22 mouse cellular contexts compared by ENCODE assay signal in genomic region chr10:80425041-80425440, GRCm38 (mm10). TPM values are rescaled to one million over a fixed set of nuclear protein-coding genes. Genes with fewer than 3 reads are reported as not detected.
DNase-seq lines count a peak whose midpoint lies in the region; ATAC-seq and TF ChIP-seq lines count a peak whose summit lies in the region.
"Had no signal": no experiment of that assay in that cellular context is flagged by ENCODE, and none has a peak within 500 bp of the region (broad histone marks: within the 10 kb centered on the region; RNA-seq: fewer than 3 reads in every experiment).

No protein-coding gene starts in this region.

- no peak overlapping the region for H3K9ac ChIP-seq in heart, adult 2 months (ENCODE audit: low read depth, low read length)
- no peak overlapping the region for H3K9ac ChIP-seq in lung, postnatal 0 days (replicated peaks; ENCODE audit: low read depth)
- no peak overlapping the region for H3K9ac ChIP-seq in liver, embryonic 14.5 days (replicated peaks)
- H3K9ac ChIP-seq: forebrain, embryonic 13.5 days; midbrain, embryonic 15.5 days; neural tube, embryonic 13.5 days had no signal

- no peak for TF ChIP-seq POLR2A in heart, adult 2 months (IDR thresholded peaks at IDR 0.05; ENCODE audit: insufficient read depth, low read depth, low read length)
- no peak for TF ChIP-seq POLR2A in lung, adult 2 months (IDR thresholded peaks at IDR 0.05; ENCODE audit: borderline replicate concordance, extremely low read depth, low read depth, low read length)

- no peaks in the 10 kb centered on the region for H3K79me2 ChIP-seq in heart, adult 2 months (replicated peaks; ENCODE audit: control insufficient read depth, insufficient read depth, low read length)

- no peak overlapping the region for H3K4me2 ChIP-seq in lung, postnatal 0 days (replicated peaks; ENCODE audit: low read depth, low read length)
- H3K4me2 ChIP-seq in liver, embryonic 14.5 days (ENCODE audit: low read depth): no peak overlapping the region
- H3K4me2 ChIP-seq: forebrain, embryonic 13.5 days; heart, embryonic 11.5 days; midbrain, embryonic 15.5 days; neural tube, embryonic 13.5 days had no signal

- no peaks in the 10 kb centered on the region for H3K36me3 ChIP-seq in heart, adult 2 months (ENCODE audit: control insufficient read depth, insufficient read depth, low read length)
- H3K36me3 ChIP-seq in lung, postnatal 0 days (ENCODE audit: insufficient read depth, low read length): peaks cover 38% of the 10 kb centered on the region
- peaks cover 69% of the 10 kb centered on the region for H3K36me3 ChIP-seq in liver, embryonic 14.5 days (replicated peaks; ENCODE audit: control insufficient read depth, insufficient read depth, low read depth)

- no peaks in the 10 kb centered on the region for H3K27me3 ChIP-seq in heart, adult 2 months (ENCODE audit: control insufficient read depth, insufficient read depth, low read length)
- no peaks in the 10 kb centered on the region for H3K27me3 ChIP-seq in lung, postnatal 0 days (replicated peaks; ENCODE audit: insufficient read depth, low read length)
- H3K27me3 ChIP-seq in liver, embryonic 14.5 days (ENCODE audit: control insufficient read depth, insufficient read depth, low read length): no peaks in the 10 kb centered on the region
- H3K27me3 ChIP-seq: forebrain, embryonic 13.5 days; megakaryocyte, embryonic 14.5 days; midbrain, embryonic 15.5 days; neural tube, embryonic 13.5 days had no signal

- TF ChIP-seq CTCF in heart, adult 2 months (IDR thresholded peaks at IDR 0.05): 0 out of 2 replicates have a peak, but pooled peaks have one; percentile 21
- peak; percentile 29; the same call in 1 of the 2 replicates for TF ChIP-seq CTCF in lung, postnatal 0 days (IDR thresholded peaks at IDR 0.05)
- TF ChIP-seq CTCF in lung, adult 2 months (IDR thresholded peaks at IDR 0.05; ENCODE audit: insufficient read depth, low read length): no peak
- TF ChIP-seq CTCF in liver, embryonic 14.5 days (IDR thresholded peaks at IDR 0.05; ENCODE audit: low read depth): peak; percentile 37

- no peaks in the 10 kb centered on the region for H3K4me1 ChIP-seq in heart, adult 2 months (ENCODE audit: control insufficient read depth, insufficient read depth, low read length)
- no peaks in the 10 kb centered on the region for H3K4me1 ChIP-seq in lung, postnatal 0 days (ENCODE audit: insufficient read depth, low read depth, low read length)
- H3K4me1 ChIP-seq in lung, adult 2 months (ENCODE audit: control insufficient read depth, insufficient read depth, low read length): no peaks in the 10 kb centered on the region
- peaks cover 47 to 48% of the 10 kb centered on the region in 2 experiments for H3K4me1 ChIP-seq in liver, embryonic 14.5 days (replicated peaks; ENCODE audit: control insufficient read depth in 2 of 2, insufficient read depth in 2 of 2, low read length in 1 of 2)

- no peak overlapping the region for H3K27ac ChIP-seq in heart, adult 2 months
- H3K27ac ChIP-seq in lung, postnatal 0 days (ENCODE audit: low read length): no peak overlapping the region
- peak overlapping the region; percentile 93 for H3K27ac ChIP-seq in liver, embryonic 14.5 days
- H3K27ac ChIP-seq: forebrain, embryonic 13.5 days; hindbrain, embryonic 10.5 days; midbrain, embryonic 15.5 days; neural tube, embryonic 13.5 days had no signal

- intact Hi-C loops in heart, adult 2 months (cut with DNase I): no loop called here
- intact Hi-C loops in heart, postnatal 25 days (cut with DNase I): no loop called here

- H3K4me3 ChIP-seq in heart, adult 2 months: no peak overlapping the region
- no peak overlapping the region for H3K4me3 ChIP-seq in lung, postnatal 0 days (ENCODE audit: low read depth, low read length)
- H3K4me3 ChIP-seq in lung, adult 2 months (replicated peaks; ENCODE audit: extremely low read depth, low read depth, low read length): no peak overlapping the region
- H3K4me3 ChIP-seq in liver, embryonic 14.5 days (ENCODE audit: insufficient read depth in 1 of 2, low read depth in 2 of 2, low read length in 2 of 2): no peak overlapping the region
- H3K4me3 ChIP-seq: forebrain, embryonic 13.5 days; megakaryocyte, embryonic 14.5 days; midbrain, embryonic 15.5 days; myocyte; neural tube, embryonic 13.5 days had no signal

- ATAC-seq in lung, postnatal 0 days: no peak
- ATAC-seq in liver, embryonic 14.5 days (ENCODE audit: insufficient read depth): no peak
- ATAC-seq in megakaryocyte progenitor cell, adult 5-6 weeks (replicated peaks; ENCODE audit: poor library complexity): no peak
- ATAC-seq: forebrain, embryonic 13.5 days; midbrain, embryonic 15.5 days had no signal

- TF ChIP-seq EP300 in heart, adult 2 months (IDR thresholded peaks at IDR 0.05; ENCODE audit: insufficient read depth, low read depth, low read length): no peak
- no peak for TF ChIP-seq EP300 in lung, postnatal 0 days (IDR thresholded peaks at IDR 0.05)
- TF ChIP-seq EP300 in liver, embryonic 14.5 days (IDR thresholded peaks at IDR 0.05; ENCODE audit: low read depth): no peak

- WGBS in heart, adult 2 months: 91% methylated on average over 3 of the region's 3 CpGs
- 95% methylated on average over 3 of the region's 3 CpGs for WGBS in lung, postnatal 0 days
- WGBS in lung, adult 2 months: 92% methylated on average over 3 of the region's 3 CpGs
- 91% methylated on average over 3 of the region's 3 CpGs for WGBS in liver, embryonic 14.5 days (ENCODE audit: insufficient replicate concordance)

- no peaks in the 10 kb centered on the region for H3K9me3 ChIP-seq in lung, postnatal 0 days (ENCODE audit: low read length)
- peaks cover 3% of the 10 kb centered on the region; the same call in 1 of the 2 replicates for H3K9me3 ChIP-seq in liver, embryonic 14.5 days (ENCODE audit: control insufficient read depth, low read length)
- H3K9me3 ChIP-seq: midbrain, embryonic 15.5 days; neural tube, embryonic 13.5 days had no signal

- DNase-seq in heart, adult 2 months: no peak
- no peak for DNase-seq in heart, postnatal 25 days (ENCODE audit: low spot score)
- no peak for DNase-seq in lung, postnatal 0 days (ENCODE audit: low spot score)
- no peak for DNase-seq in lung, adult 2 months
- DNase-seq in liver, embryonic 14.5 days (ENCODE audit: low read depth in 3 of 3, low spot score in 3 of 3): no peak
- no peak for DNase-seq in cerebellum, adult 9-11 months
- DNase-seq: adrenal gland, adult 8-10 months; cerebellum, adult 11-12 months; cerebellum, postnatal 14 days; kidney, adult 18-20 months; kidney, postnatal 10 days; lung, adult 18-20 months; retina, postnatal 1 day; thymus, postnatal 25 days had no signal

RNA-seq across cellular contexts. Expression of gene Tcf3, which starts 8.4 kb away (rescaled TPM):
- 10 to 100 TPM; 16.5 to 18.0 TPM for total RNA-seq in heart, adult 2 months (2021)
- 20.1 and 25.0 TPM in 2 replicates for polyA plus RNA-seq in heart, adult 2 months (2012; rRNA removed)
- 10 to 100 TPM; 20.3 to 20.9 TPM for total RNA-seq in heart, postnatal 25 days (2021)
- polyA plus RNA-seq in lung, postnatal 0 days (2015; fragmentation: Nextera tagmentation; extraction: Ambion mirVana): 34.7 and 36.2 TPM in 2 replicates
- polyA plus RNA-seq in lung, adult 2 months (2012; rRNA removed): 94.7 and 98.6 TPM in 2 replicates
- polyA plus RNA-seq in liver, embryonic 14.5 days (2012; rRNA removed): 54.7 and 74.7 TPM in 2 replicates
- 41.9 and 55.4 TPM in 2 replicates for polyA plus RNA-seq in liver, embryonic 14.5 days (2014; fragmentation: Nextera tagmentation; extraction: Ambion mirVana)
- 29.9 and 35.3 TPM in 2 replicates for total RNA-seq in megakaryocyte progenitor cell, adult 5-6 weeks (2015)
- total RNA-seq in megakaryocyte progenitor cell, adult 5-6 weeks (2017): 33.5 and 51.0 TPM in 2 replicates

RNA-seq across cellular contexts. Expression of gene Uqcr11, which starts 18.4 kb away (rescaled TPM):
- 1,000 to 10,000 TPM; 1,743 to 1,981 TPM for total RNA-seq in heart, adult 2 months (2021)
- polyA plus RNA-seq in heart, adult 2 months (2012; rRNA removed): 5,192 and 5,251 TPM in 2 replicates
- total RNA-seq in heart, postnatal 25 days (2021): 1,000 to 10,000 TPM; 1,983 to 2,045 TPM
- 511 and 651 TPM in 2 replicates for polyA plus RNA-seq in lung, postnatal 0 days (2015; fragmentation: Nextera tagmentation; extraction: Ambion mirVana)
- 1,202 and 1,263 TPM in 2 replicates for polyA plus RNA-seq in lung, adult 2 months (2012; rRNA removed)
- polyA plus RNA-seq in liver, embryonic 14.5 days (2012; rRNA removed): 359 and 571 TPM in 2 replicates
- polyA plus RNA-seq in liver, embryonic 14.5 days (2014; fragmentation: Nextera tagmentation; extraction: Ambion mirVana): 729 and 738 TPM in 2 replicates
- 202 and 210 TPM in 2 replicates for total RNA-seq in megakaryocyte progenitor cell, adult 5-6 weeks (2015)
- total RNA-seq in megakaryocyte progenitor cell, adult 5-6 weeks (2017): 184 and 263 TPM in 2 replicates

RNA-seq across cellular contexts. Expression of gene Mbd3, which starts 25.7 kb away (rescaled TPM):
- 10 to 100 TPM; 86.5 to 95.2 TPM for total RNA-seq in heart, adult 2 months (2021)
- 91.4 and 95.1 TPM in 2 replicates for polyA plus RNA-seq in heart, adult 2 months (2012; rRNA removed)
- total RNA-seq in heart, postnatal 25 days (2021): 10 to 100 TPM; 85.2 to 88.9 TPM
- 90.6 and 90.7 TPM in 2 replicates for polyA plus RNA-seq in lung, postnatal 0 days (2015; fragmentation: Nextera tagmentation; extraction: Ambion mirVana)
- polyA plus RNA-seq in lung, adult 2 months (2012; rRNA removed): 131 and 143 TPM in 2 replicates
- polyA plus RNA-seq in liver, embryonic 14.5 days (2012; rRNA removed): 66.7 and 79.5 TPM in 2 replicates
- polyA plus RNA-seq in liver, embryonic 14.5 days (2014; fragmentation: Nextera tagmentation; extraction: Ambion mirVana): 43.7 and 44.3 TPM in 2 replicates
- 91.1 and 96.6 TPM in 2 replicates for total RNA-seq in megakaryocyte progenitor cell, adult 5-6 weeks (2015)
- 82.8 and 90.8 TPM in 2 replicates for total RNA-seq in megakaryocyte progenitor cell, adult 5-6 weeks (2017)

RNA-seq across cellular contexts. Expression of gene Mex3d, which starts 37.6 kb away (rescaled TPM):
- total RNA-seq in heart, adult 2 months (2021): 1 to 10 TPM; 7.3 to 7.5 TPM
- 5.8 and 7.9 TPM in 2 replicates for polyA plus RNA-seq in heart, adult 2 months (2012; rRNA removed)
- 1 to 10 TPM; 7.5 to 8.8 TPM for total RNA-seq in heart, postnatal 25 days (2021)
- 6.0 and 6.3 TPM in 2 replicates for polyA plus RNA-seq in lung, postnatal 0 days (2015; fragmentation: Nextera tagmentation; extraction: Ambion mirVana)
- 37.5 and 48.3 TPM in 2 replicates for polyA plus RNA-seq in lung, adult 2 months (2012; rRNA removed)
- polyA plus RNA-seq in liver, embryonic 14.5 days (2012; rRNA removed): 3.2 and 3.3 TPM in 2 replicates
- 0.55 and 1.1 TPM in 2 replicates for polyA plus RNA-seq in liver, embryonic 14.5 days (2014; fragmentation: Nextera tagmentation; extraction: Ambion mirVana)
- 1.9 and 4.3 TPM in 2 replicates for total RNA-seq in megakaryocyte progenitor cell, adult 5-6 weeks (2015)
- 2.7 and 7.9 TPM in 2 replicates for total RNA-seq in megakaryocyte progenitor cell, adult 5-6 weeks (2017)
